20 mouse cellular contexts compared by ENCODE assay signal in genomic region chr4:46872750-46873149, GRCm38 (mm10).
A peak's percentile ranks its signal among the peaks of the same experiment; 100 is the strongest.
DNase-seq lines count a peak whose midpoint lies in the region; ATAC-seq and TF ChIP-seq lines count a peak whose summit lies in the region.
"Had no signal": no experiment of that assay in that cellular context is flagged by ENCODE, and none has a peak within 500 bp of the region (broad histone marks: within the 10 kb centered on the region; RNA-seq: fewer than 3 reads in every experiment).

No protein-coding gene starts in this region.

- ATAC-seq in frontal cortex, adult (ENCODE audit: low TSS enrichment): peak; percentile 62
- ATAC-seq in forebrain, embryonic 15.5 days (replicated peaks): no peak
- ATAC-seq: forebrain, embryonic 16.5 days; hindbrain, postnatal 0 days had no signal

- no peak overlapping the region for H3K4me2 ChIP-seq in forebrain, embryonic 15.5 days (replicated peaks)
- H3K4me2 ChIP-seq: embryonic facial prominence, embryonic 15.5 days; heart, embryonic 15.5 days; hindbrain, embryonic 13.5 days had no signal

- H3K4me1 ChIP-seq in forebrain, embryonic 15.5 days: no peaks in the 10 kb centered on the region
- H3K4me1 ChIP-seq: embryonic facial prominence, embryonic 15.5 days; heart, embryonic 10.5 days; heart, embryonic 15.5 days had no signal

- H3K27me3 ChIP-seq in forebrain, embryonic 15.5 days: 0 out of 2 replicates have a peak, but pooled peaks cover 4% of the 10 kb centered on the region

- no peaks in the 10 kb centered on the region for H3K36me3 ChIP-seq in forebrain, embryonic 15.5 days
- H3K36me3 ChIP-seq: embryonic facial prominence, embryonic 15.5 days; heart, embryonic 10.5 days; heart, embryonic 15.5 days; hindbrain, embryonic 13.5 days had no signal

- DNase-seq in frontal cortex, postnatal 14 days (ENCODE audit: low spot score in 2 of 2): no peak
- DNase-seq in left cerebral cortex, adult 2 months (ENCODE audit: extremely low spot score in 1 of 2, low spot score in 2 of 2): no peak
- no peak for DNase-seq in left cerebral cortex, postnatal 10 days (ENCODE audit: extremely low spot score in 1 of 2, low spot score in 2 of 2)
- DNase-seq in right cerebral cortex, postnatal 25 days: peak; percentile 58
- no peak for DNase-seq in right cerebral cortex, postnatal 4 days
- DNase-seq: adrenal gland, postnatal 10 days; cerebellum, adult 11-12 months; embryo, embryonic 11 days; gastrocnemius, postnatal 10 days; heart, adult 18-20 months; heart, postnatal 14 days had no signal

- intact Hi-C loops in left cerebral cortex, adult 2 months (cut with DNase I): loop anchor here (2.0 kb wide), 1 partner anchor 44 kb away; no protein-coding TSS in a partner anchor
- intact Hi-C loops in left cerebral cortex, postnatal 10 days (cut with DNase I): no loop called here

- H3K4me3 ChIP-seq in left cerebral cortex, adult 2 months: no peak overlapping the region
- no peak overlapping the region for H3K4me3 ChIP-seq in forebrain, embryonic 15.5 days
- H3K4me3 ChIP-seq: embryonic facial prominence, embryonic 15.5 days; erythroblast, embryonic 14.5 days; heart, embryonic 10.5 days; heart, embryonic 15.5 days; hindbrain, embryonic 13.5 days had no signal

- H3K27ac ChIP-seq in left cerebral cortex, adult 2 months: peak overlapping the region; percentile 81
- H3K27ac ChIP-seq in forebrain, embryonic 15.5 days (replicated peaks): no peak overlapping the region
- H3K27ac ChIP-seq: embryonic facial prominence, embryonic 15.5 days; heart, embryonic 10.5 days; heart, embryonic 15.5 days; hindbrain, embryonic 13.5 days; hindbrain, postnatal 0 days had no signal

- TF ChIP-seq CTCF in left cerebral cortex, adult 2 months (IDR thresholded peaks at IDR 0.05): no peak

- no peak overlapping the region for H3K9ac ChIP-seq in forebrain, embryonic 15.5 days (replicated peaks)
- H3K9ac ChIP-seq: embryonic facial prominence, embryonic 15.5 days; heart, embryonic 15.5 days; hindbrain, embryonic 13.5 days had no signal

- 93% methylated on average over 4 of the region's 4 CpGs for WGBS in forebrain, embryonic 15.5 days

- no peaks in the 10 kb centered on the region for H3K9me3 ChIP-seq in forebrain, embryonic 15.5 days
- H3K9me3 ChIP-seq: embryonic facial prominence, embryonic 15.5 days; heart, embryonic 10.5 days; heart, embryonic 15.5 days; hindbrain, embryonic 13.5 days had no signal
